In the genomic region with DNA sequence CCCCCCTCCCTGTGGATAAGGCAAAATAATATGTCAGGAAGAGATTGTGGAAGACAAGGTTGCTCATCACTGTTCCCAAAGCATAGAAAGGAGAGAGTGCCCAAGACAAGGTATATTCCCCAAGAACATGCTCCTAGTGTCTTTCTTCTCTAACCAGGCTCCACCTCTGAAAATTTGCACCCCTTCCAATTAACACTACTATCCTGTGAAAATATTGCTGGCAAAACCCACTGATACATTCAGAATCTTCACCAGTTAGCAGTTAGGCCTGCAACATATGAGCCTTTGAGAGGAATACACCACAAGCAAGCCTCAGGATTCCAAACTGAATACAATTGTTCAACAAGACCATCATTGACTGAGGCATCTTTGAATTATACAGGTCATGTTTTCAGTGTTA, we compare ENCODE assay signal across 14 mouse cellular contexts.
"Had no signal": no experiment of that assay in that cellular context is flagged by ENCODE, and none has a peak within 500 bp of the region (broad histone marks: within the 10 kb centered on the region; RNA-seq: fewer than 3 reads in every experiment).

No protein-coding gene starts in this region.

- H3K27me3 ChIP-seq: midbrain, embryonic 12.5 days; neural tube, embryonic 13.5 days; neural tube, embryonic 15.5 days had no signal

- H3K4me2 ChIP-seq: lung, embryonic 14.5 days; midbrain, embryonic 12.5 days; neural tube, embryonic 13.5 days; neural tube, embryonic 15.5 days had no signal

- DNase-seq: lung, adult 18-20 months; lung, postnatal 4 days; retina, postnatal 1 day; spleen, adult 18-20 months; thymus, adult 2 months; thymus, postnatal 25 days; thymus, postnatal 4 days had no signal

- H3K9ac ChIP-seq: lung, embryonic 14.5 days; midbrain, embryonic 12.5 days; neural tube, embryonic 13.5 days; neural tube, embryonic 15.5 days had no signal

- ATAC-seq: midbrain, embryonic 16.5 days had no signal

- H3K4me3 ChIP-seq: midbrain, embryonic 10.5 days; midbrain, embryonic 12.5 days; myocyte; neural tube, embryonic 13.5 days; neural tube, embryonic 15.5 days had no signal

- H3K36me3 ChIP-seq: midbrain, embryonic 10.5 days; midbrain, embryonic 12.5 days; neural tube, embryonic 13.5 days; neural tube, embryonic 15.5 days had no signal

- H3K9me3 ChIP-seq: midbrain, embryonic 10.5 days; midbrain, embryonic 12.5 days; neural tube, embryonic 13.5 days; neural tube, embryonic 15.5 days had no signal

- H3K4me1 ChIP-seq: midbrain, embryonic 10.5 days; midbrain, embryonic 12.5 days; neural tube, embryonic 13.5 days; neural tube, embryonic 15.5 days had no signal

- H3K27ac ChIP-seq: midbrain, embryonic 10.5 days; midbrain, embryonic 12.5 days; neural tube, embryonic 13.5 days; neural tube, embryonic 15.5 days had no signal
